Mouse (Mus musculus) heart, postnatal 0 days (tissue): ENCODE measurements around the gene Parm1. TPM values are rescaled to one million over a fixed set of nuclear protein-coding genes. Genes with fewer than 3 reads are reported as not detected.

Experiments used
- ATAC-seq: fragments of 200-750 bp; cut with Nextera tagmentation; 2 replicates; pipeline ENCODE4 v1.8.0; 2017; ENCODE audit warnings: low read depth, moderate number of reproducible peaks, moderate library complexity; ENCODE audit not compliant: insufficient read depth
- DNase-seq: peaks from one replicate; pipeline ENCODE4 v3.0.0-alpha.2; 2016; ENCODE audit warnings: low spot score
- H3K27ac ChIP-seq: fragments of 300-500 bp; sonication (generic); 2 replicates; pipeline ENCODE4 v1.5.1; 2014; ENCODE audit warnings: low read depth, mild to moderate bottlenecking
- H3K27me3 ChIP-seq: fragments of 300-500 bp; sonication (generic); 2 replicates; pipeline ENCODE4 v1.6.1; 2014; ENCODE audit warnings: low read length, mixed read lengths; ENCODE audit not compliant: control insufficient read depth, insufficient read depth
- H3K36me3 ChIP-seq: fragments of 300-500 bp; sonication (generic); replicated peaks from 2 replicates; pipeline ENCODE4 v1.6.1; 2014; ENCODE audit warnings: low read length, mixed read lengths; ENCODE audit not compliant: control insufficient read depth, insufficient read depth
- H3K4me1 ChIP-seq: fragments of 300-500 bp; sonication (generic); 2 replicates; pipeline ENCODE4 v1.6.1; 2014; ENCODE audit warnings: antibody characterized with exemption; ENCODE audit not compliant: control insufficient read depth, insufficient read depth
- H3K4me2 ChIP-seq: fragments of 300-500 bp; sonication (generic); 2 replicates; pipeline ENCODE4 v1.6.1; 2014; ENCODE audit warnings: low read depth, mild to moderate bottlenecking, low read length, moderate library complexity
- H3K4me3 ChIP-seq: fragments of 300-500 bp; sonication (generic); 2 replicates; pipeline ENCODE4 v1.5.1; 2014; ENCODE audit warnings: low read depth, low read length
- H3K9ac ChIP-seq: fragments of 300-500 bp; sonication (generic); replicated peaks from 2 replicates; pipeline ENCODE4 v1.6.1; 2014; ENCODE audit warnings: low read depth, low read length, mixed read lengths
- H3K9me3 ChIP-seq: fragments of 300-500 bp; sonication (generic); replicated peaks from 2 replicates; pipeline ENCODE4 v1.6.1; 2016; ENCODE audit warnings: low read length; ENCODE audit not compliant: control insufficient read depth
- CTCF ChIP-seq: IDR thresholded peaks from 2 replicates; pipeline ENCODE4 v1.5.1; 2016; ENCODE audit warnings: antibody characterized with exemption, control low read depth, low read depth
- EP300 ChIP-seq: IDR thresholded peaks from 2 replicates; pipeline ENCODE4 v1.6.1; 2016; ENCODE audit warnings: antibody characterized with exemption, low read depth
- WGBS: fragments of 180-500 bp; shearing (Covaris S2); extraction: QIAGEN DNeasy Blood & Tissue Kit; methylation state at CpG from one replicate; pipeline ENCODE4 v1.1.7; 2014; 5-methylcytosine and 5-hydroxymethylcytosine counted together
- polyA plus RNA-seq: library from polyadenylated mRNA; unstranded; fragments of >200 nt; fragmentation: Nextera tagmentation; extraction: Ambion mirVana; gene quantifications from 2 replicates; pipeline ENCODE4 v1.2.1, GENCODE M21; 2015
- total RNA-seq: library from RNA; depleted of rRNA; stranded (reverse); fragments of >200 nt; gene quantifications from 2 replicates; pipeline ENCODE4 v1.2.3, GENCODE M21; 2014; ENCODE audit warnings: low replicate concordance

The Parm1 gene
- total and polyA plus RNA-seq, 2 experiments from 2014 or later = 25.9 to 39.6 TPM

- Histone ChIP-seq H3K4me1 (peaks cover 29% of the 10 kb centered on the region), H3K4me3 (no peak overlapping the region), H3K9ac (no peak overlapping the region), H3K36me3 (0 out of 2 replicates have a peak, but pooled peaks cover 3% of the 10 kb centered on the region), H3K9me3 (no peaks in the 10 kb centered on the region), H3K27ac (no peak overlapping the region), H3K4me2 (no peak overlapping the region), H3K27me3 (no peaks in the 10 kb centered on the region)
- ATAC-seq (no peak), DNase-seq (no peak)
- TF ChIP-seq EP300 (no peak), CTCF (no peak)
- WGBS = 83% methylated on average over 3 of the region's 3 CpGs
Observed at GRCm38 (mm10) chr5:91609511-91610300, 92.3 kb downstream of the Parm1 start.

DNA sequence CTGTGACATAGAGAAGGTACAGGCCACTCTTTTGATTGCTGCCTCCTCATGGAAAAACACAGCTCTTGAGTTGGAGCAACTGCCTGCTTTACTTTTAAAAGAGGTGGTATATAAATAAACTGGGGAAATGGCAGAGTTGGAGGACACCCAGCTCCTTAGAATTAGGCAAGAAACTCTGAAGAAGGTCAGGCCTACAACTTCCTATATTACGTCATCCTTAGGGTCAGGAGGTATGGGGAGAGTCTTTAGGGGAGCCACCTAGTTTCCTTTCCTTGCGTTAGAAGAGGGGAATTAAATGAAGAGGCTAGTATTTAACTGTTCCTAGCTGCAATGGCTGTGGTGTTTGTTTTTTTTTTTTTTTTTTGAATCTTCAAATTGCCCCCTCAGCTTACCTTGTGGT lies 93.1 kb downstream of the Parm1 start:
- Histone ChIP-seq H3K9ac (no peak overlapping the region), H3K27ac (no peak overlapping the region), H3K36me3 (0 out of 2 replicates have a peak, but pooled peaks cover 3% of the 10 kb centered on the region), H3K27me3 (no peaks in the 10 kb centered on the region), H3K4me2 (no peak overlapping the region), H3K4me3 (no peak overlapping the region), H3K4me1 (peaks cover 27% of the 10 kb centered on the region), H3K9me3 (no peaks in the 10 kb centered on the region)
- no peak for TF ChIP-seq EP300
- ATAC-seq (no peak), DNase-seq (no peak)
- WGBS = 78% methylated on average over 2 of the region's 2 CpGs

DNA sequence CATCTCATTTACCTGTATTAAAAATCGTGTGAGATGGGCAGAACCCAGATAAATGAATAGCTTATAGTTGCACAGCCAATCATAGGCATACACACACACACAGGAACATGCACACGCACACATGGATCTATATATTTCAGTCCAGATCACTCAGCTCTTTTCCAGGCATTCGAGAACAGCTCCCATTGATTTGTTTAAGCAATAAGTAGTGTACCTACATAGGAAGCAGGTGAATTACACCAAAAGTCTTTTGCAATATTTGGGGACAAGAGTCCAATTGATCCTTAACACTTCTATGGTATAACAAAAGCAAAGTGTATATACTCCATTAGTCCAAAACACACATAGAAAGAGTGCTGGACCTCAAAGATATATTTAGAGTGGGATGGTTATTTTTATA lies 94.2 kb downstream of the Parm1 start:
- Histone ChIP-seq H3K36me3 (0 out of 2 replicates have a peak, but pooled peaks cover 3% of the 10 kb centered on the region), H3K9ac (no peak overlapping the region), H3K27ac (no peak overlapping the region), H3K4me3 (no peak overlapping the region), H3K9me3 (no peaks in the 10 kb centered on the region), H3K4me2 (no peak overlapping the region), H3K27me3 (no peaks in the 10 kb centered on the region), H3K4me1 (peaks cover 25% of the 10 kb centered on the region)
- DNase-seq (no peak), ATAC-seq (no peak)
- 86% methylated on average over 3 of the region's 3 CpGs for WGBS
- TF ChIP-seq CTCF (no peak), EP300 (no peak)

GRCm38 (mm10) chr5:91617331-91618233 lies 100.2 kb downstream of the Parm1 start:
- Histone ChIP-seq H3K27me3 (no peaks in the 10 kb centered on the region), H3K27ac (no peak overlapping the region), H3K4me1 (peaks cover 19% of the 10 kb centered on the region), H3K4me3 (no peak overlapping the region), H3K9ac (no peak overlapping the region), H3K36me3 (0 out of 2 replicates have a peak, but pooled peaks cover 3% of the 10 kb centered on the region), H3K4me2 (no peak overlapping the region), H3K9me3 (no peaks in the 10 kb centered on the region)
- ATAC-seq (peak; percentile 72; the same call in 1 of the 2 replicates), DNase-seq (no peak)
- WGBS = 64% methylated on average over 11 of the region's 11 CpGs
- TF ChIP-seq CTCF = no peak

GRCm38 (mm10) chr5:91618661-91619173 lies 101.3 kb downstream of the Parm1 start:
- H3K4me1 ChIP-seq = peaks cover 19% of the 10 kb centered on the region

More at GRCm38 (mm10) chr5:91618661-91619173, 101.3 kb downstream of the Parm1 start:
- no peak for DNase-seq
- no peaks in the 10 kb centered on the region for H3K9me3 ChIP-seq
- no peak for ATAC-seq
- H3K27ac ChIP-seq = no peak overlapping the region
- no peaks in the 10 kb centered on the region for H3K27me3 ChIP-seq
- peaks cover 5% of the 10 kb centered on the region; the same call in 1 of the 2 replicates for H3K36me3 ChIP-seq
- no peak overlapping the region for H3K4me3 ChIP-seq
- no peak overlapping the region for H3K4me2 ChIP-seq
- TF ChIP-seq CTCF = no peak
- no peak for TF ChIP-seq EP300
- H3K9ac ChIP-seq = no peak overlapping the region
- 42% methylated on average over 4 of the region's 4 CpGs for WGBS
